Mouse (Mus musculus) retina, postnatal 7 days (tissue): ENCODE data around the gene Mapkap1.

Experiments used
- DNase-seq: peaks from one replicate; pipeline ENCODE4 v3.0.0-alpha.2; 2012; ENCODE audit warnings: low read depth, low spot score

Gene Mapkap1

DNA sequence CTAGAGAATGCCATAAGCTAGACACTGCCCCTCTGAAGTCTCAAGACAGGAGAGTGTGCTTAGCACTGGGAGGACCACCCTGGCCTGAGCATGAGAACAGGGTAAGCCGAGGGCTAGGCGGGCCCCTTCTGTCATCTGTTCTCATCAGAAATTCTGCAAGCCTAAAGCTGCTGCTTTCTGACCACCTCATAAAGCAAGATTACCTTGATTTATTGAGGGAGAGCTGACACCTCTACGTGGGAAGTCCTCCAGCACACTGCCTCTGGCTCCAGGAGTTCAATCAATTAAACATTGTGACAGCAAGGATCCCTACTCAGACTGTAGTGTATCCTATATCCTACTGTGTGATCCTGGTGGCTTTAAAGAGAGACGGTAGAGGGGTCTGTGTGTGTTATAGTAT lies 166.5 kb downstream of the Mapkap1 start:
- no peak for DNase-seq

GRCm38 (mm10) chr2:34588546-34588945 lies 182.0 kb downstream of the Mapkap1 start:
- DNase-seq, result no peak

DNA sequence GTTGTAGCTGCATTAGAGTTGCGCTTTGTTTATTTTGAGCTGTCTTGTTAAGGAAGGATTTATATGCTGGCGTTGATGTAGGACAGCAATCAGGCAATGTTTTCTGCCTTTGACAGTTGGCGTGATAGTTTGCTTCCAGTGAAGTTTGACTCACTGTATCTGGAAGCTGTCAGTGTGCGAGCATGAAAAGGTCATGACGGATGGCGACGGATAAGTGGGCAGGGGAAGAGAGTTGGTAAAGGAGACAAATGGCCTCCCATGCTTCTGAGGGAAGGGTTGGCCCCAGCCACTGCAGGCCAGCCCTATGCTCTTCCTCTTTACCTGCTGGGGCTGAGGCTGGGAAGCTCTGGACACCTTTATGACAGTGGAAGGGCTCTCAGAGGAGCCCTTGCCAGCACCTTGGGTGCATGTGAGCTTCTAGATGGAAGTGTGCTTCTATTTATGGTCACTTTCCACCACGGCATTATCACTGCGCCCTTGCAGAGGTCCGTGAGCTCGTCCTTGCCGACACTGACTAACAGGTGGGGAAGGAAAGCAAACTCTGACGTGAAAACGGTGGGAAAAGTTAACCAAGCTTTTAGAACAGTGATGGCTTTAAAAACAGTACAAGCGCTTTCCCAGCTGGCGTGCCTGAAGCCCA lies 185.3 kb downstream of the Mapkap1 start:
- DNase-seq, result no peak

DNA sequence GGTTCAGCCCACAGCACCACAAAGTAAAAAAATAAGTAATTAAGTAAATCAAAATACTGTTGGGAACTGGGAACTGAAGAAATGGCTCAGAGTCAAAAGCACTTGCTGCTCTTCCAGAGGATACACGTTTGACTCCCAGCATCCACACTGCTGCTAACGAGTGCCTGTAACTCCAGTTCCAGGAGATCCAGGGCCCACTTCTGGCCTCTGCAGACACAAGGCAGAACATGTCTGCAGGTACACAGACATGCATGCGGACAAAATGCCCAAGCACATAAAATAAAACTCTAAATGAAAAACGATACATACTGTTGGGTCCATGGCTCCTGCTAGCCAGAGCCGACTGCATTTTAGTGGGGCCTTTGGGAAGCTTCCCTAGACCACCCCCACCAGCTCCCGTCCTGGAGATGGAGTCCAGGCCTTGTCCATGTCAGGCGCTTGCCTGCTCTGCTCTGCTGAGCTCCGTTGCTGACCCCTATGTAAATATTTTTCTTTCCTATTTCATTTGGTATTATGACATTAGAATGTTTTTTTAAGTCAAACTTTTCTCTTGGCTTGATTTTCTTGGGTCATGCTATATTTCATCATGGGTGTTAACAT lies 185.9 kb downstream of the Mapkap1 start:
- DNase-seq, result no peak

GRCm38 (mm10) chr2:34594001-34594400 lies 187.4 kb downstream of the Mapkap1 start:
- no peak for DNase-seq

DNA sequence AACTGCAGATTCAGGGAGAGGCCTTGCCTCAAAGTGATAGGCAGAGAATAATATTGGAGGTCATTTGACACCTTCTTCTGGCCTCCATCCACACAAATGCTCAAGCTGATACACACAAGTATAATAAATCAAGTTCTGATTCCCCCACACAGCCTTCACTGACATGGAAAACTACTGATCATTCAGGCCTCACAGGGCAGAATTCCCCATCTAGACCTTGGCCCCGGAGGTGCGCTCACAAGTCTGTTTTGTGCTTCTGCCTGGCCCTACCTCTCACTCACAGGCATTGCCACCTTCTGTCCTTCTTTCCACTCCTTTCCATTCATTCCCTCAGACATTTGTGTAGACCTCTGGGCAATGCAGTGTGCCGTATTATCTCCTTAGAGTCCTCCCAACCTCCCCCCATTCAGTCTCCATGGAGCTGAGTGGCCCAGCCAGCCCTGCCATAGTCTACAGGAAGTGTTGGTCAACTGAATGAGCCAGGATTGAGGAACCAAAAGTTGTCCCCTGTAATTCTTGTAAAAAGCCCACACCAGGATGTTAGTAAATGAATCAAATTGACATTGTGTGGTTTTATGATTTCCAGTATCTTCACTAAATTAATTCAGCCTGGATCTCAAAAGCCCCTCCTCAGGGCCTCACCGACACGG lies 193.2 kb downstream of the Mapkap1 start:
- DNase-seq, result no peak

DNA sequence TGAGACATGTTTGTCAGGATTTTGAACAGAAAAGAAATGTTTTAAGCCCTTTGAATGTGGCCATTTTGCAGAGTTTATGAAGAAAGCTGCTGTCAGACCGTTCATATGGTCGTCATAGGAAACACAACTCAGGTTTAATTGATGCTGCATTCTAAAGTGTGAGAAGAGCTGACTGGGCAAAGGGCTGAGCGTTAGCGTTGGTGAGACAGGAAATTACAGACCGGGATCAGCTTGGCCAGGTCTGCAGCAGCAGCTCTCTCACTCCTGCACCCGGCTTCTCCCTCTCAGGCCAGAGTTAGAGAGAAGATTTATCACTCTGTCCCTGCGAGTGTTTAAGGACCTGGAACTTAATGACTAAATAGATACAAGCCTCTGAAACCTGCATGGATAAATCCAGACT lies 194.2 kb downstream of the Mapkap1 start:
- DNase-seq, result no peak

- DNase-seq, result no peak
These were observed 195.6 kb downstream of the Mapkap1 start for GRCm38 (mm10) chr2:34602111-34602541.

DNA sequence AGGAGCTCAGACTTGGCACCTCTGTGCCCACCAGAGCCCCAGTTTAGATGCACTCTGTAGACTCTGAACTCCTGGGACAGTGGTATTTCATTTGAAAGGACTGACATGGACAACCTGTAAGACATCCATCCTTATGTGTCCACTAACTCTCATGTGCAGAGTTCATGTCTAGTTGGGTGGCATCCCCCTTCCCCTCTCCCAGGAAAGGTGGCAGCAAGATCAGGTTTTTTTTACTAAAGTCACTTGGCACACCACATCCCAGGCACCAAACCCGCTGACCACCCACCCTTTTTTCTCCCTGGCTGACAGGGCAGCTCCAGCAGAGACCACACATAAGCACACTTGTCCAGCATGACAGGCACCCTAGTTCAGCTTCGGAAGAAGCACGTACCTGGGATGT lies 196.3 kb downstream of the Mapkap1 start:
- no peak for DNase-seq

DNA sequence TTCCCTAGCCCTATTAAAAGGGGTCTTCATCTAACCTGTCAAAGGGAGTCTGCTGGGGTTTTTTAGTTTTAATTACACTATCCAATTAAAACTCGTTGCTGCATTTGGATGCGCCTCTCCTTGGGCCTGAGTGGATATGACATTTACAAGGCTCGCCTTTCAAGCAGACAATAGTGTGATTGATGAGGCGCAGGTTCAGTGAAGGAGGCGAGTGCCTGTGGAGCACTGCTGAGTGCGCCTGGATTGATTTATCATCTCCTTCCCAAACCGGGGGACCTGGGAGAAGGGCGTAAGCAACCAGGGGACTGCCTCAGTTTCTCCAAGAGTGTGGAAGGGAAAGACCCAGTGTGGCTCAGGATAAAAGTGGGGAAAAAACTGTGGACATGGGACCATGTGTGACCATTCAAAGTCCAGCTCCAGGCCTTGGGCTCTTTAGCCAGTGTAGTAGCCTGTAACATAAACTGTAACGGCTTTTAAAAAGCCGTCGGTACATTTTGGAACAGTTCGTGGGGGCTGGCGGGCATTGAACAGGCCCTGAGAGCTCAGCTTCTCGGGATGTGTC lies 197.2 kb downstream of the Mapkap1 start:
- no peak for DNase-seq

GRCm38 (mm10) chr2:34605040-34605439 lies 198.5 kb downstream of the Mapkap1 start:
- no peak for DNase-seq

GRCm38 (mm10) chr2:34608917-34609316 lies 202.3 kb downstream of the Mapkap1 start:
- DNase-seq, result no peak

GRCm38 (mm10) chr2:34609516-34609915 lies 202.9 kb downstream of the Mapkap1 start:
- DNase-seq, result no peak

GRCm38 (mm10) chr2:34620778-34621415 lies 214.3 kb downstream of the Mapkap1 start:
- DNase-seq, result no peak

GRCm38 (mm10) chr2:34621485-34621884 lies 214.9 kb downstream of the Mapkap1 start:
- DNase-seq, result no peak

GRCm38 (mm10) chr2:34622518-34622917 lies 215.9 kb downstream of the Mapkap1 start:
- DNase-seq, result no peak

DNA sequence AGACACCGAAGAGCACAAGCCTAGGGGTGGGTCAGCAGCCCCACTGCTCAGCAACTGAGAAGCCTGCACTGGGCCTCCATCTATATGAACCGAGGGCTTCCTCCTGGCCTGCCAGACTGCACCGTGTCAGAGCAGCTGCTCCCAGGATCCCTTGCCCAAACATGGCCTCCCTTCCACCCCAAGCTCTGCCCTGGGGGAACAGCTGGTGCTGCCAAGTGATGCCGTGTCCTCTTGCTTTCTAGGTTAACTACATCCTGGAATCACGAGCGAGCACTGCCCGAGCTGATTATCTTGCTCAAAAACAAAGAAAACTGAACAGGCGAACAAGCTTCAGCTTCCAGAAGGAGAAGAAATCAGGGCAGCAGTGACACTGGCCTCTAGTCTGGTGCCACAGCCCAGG lies 216.6 kb downstream of the Mapkap1 start:
- DNase-seq, result no peak

DNA sequence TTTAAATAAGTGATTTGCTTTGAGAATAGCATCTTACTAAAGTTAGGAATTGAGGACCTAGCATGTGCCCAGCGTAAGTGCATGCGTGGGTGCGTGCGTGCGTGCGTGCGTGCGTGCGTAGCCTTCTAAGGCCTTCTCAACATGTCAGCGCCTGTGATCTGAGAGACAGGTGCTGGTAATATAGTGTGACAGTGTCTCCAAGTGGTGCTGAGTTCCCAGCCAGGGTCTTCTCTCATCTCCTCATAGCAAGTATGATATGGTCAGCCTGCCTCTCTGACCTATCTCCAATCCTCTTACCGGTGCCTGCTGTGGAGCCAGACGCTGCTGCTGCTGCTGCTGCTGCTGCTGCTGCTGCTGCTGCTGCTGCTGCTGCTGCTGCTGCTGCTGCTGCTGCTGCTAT lies 217.5 kb downstream of the Mapkap1 start:
- no peak for DNase-seq

DNA sequence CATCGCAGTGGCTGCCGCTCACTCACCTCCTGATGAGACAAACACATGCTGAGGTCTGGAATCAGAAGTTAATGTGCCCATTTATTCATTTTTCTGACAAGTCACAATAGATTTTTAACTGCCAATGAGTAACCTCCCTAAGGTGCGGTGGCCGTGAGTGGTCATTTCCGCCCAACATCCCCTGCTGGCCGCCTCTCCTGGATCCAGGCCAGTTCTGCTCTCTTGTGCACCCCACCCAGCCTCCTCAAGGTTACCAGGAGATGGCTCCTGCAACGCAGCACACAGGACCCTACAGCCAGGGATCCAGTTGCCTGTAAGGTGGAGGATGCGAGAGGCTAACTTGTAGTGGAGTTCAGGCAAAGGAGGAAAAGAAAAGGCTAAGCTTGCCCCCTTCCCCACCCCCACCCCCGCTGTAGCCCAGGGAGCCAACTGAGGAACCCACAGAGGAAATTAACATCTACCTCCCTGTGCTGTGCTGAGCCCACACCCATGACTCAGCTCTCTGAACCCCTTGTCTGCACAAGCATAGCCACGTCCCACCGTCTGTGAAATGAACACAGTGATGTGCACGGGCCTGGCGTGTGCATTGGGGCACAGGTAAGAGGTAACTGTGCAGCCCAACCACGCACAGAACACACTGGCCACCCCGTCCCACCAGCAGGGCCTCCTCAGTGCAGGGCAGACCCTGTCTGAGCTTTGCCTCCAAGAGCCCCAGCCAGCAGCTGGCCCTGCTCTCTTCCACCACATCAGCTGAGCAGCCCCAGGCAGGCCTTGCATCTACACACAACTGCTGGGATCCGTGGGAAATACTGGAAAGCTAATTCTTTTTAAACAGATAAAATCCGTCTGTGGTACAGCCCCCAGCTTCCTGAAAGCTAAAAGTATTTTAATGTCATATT lies 221.0 kb downstream of the Mapkap1 start:
- no peak for DNase-seq

GRCm38 (mm10) chr2:34628903-34629540 lies 222.5 kb downstream of the Mapkap1 start:
- no peak for DNase-seq

- no peak for DNase-seq
These were observed 223.2 kb downstream of the Mapkap1 start for GRCm38 (mm10) chr2:34629758-34630157.
